Mouse (Mus musculus): Measurements from ENCODE around the gene Anapc7. TPM values are rescaled to one million over a fixed set of nuclear protein-coding genes. Genes with fewer than 3 reads are reported as not detected.

Gene Anapc7
- polyA plus RNA-seq, 1 experiment from 2014 or later, result 27.2 TPM

Other genes with a start within 250 kb of the Anapc7 start
- gene Hvcn1, start 214.9 kb upstream of the Anapc7 start, polyA plus RNA-seq (2014; fragmentation: Nextera tagmentation; extraction: Ambion mirVana), result 1.2 and 1.5 TPM in 2 replicates
- 4.4 and 6.5 TPM in 2 replicates for gene Tctn1, start 157.2 kb upstream of the Anapc7 start, polyA plus RNA-seq (2014; fragmentation: Nextera tagmentation; extraction: Ambion mirVana)
- 8.4 and 8.5 TPM in 2 replicates for gene Pptc7, start 137.3 kb upstream of the Anapc7 start, polyA plus RNA-seq (2014; fragmentation: Nextera tagmentation; extraction: Ambion mirVana)
- gene Rad9b, start 67.5 kb upstream of the Anapc7 start, polyA plus RNA-seq (2014; fragmentation: Nextera tagmentation; extraction: Ambion mirVana), result 15.5 and 16.2 TPM in 2 replicates
- gene Vps29, start 67.3 kb upstream of the Anapc7 start, polyA plus RNA-seq (2014; fragmentation: Nextera tagmentation; extraction: Ambion mirVana), result 342 and 352 TPM in 2 replicates
- 38.9 and 42.0 TPM in 2 replicates for gene Gpn3, start 49.8 kb upstream of the Anapc7 start, polyA plus RNA-seq (2014; fragmentation: Nextera tagmentation; extraction: Ambion mirVana)
- gene Fam216a, start 49.3 kb upstream of the Anapc7 start, polyA plus RNA-seq (2014; fragmentation: Nextera tagmentation; extraction: Ambion mirVana), result 155 and 156 TPM in 2 replicates
- gene Arpc3, start 29.8 kb upstream of the Anapc7 start, polyA plus RNA-seq (2014; fragmentation: Nextera tagmentation; extraction: Ambion mirVana), result 57.1 and 62.5 TPM in 2 replicates
- gene Atp2a2, start 80.5 kb downstream of the Anapc7 start, polyA plus RNA-seq (2014; fragmentation: Nextera tagmentation; extraction: Ambion mirVana), result 74.1 and 74.7 TPM in 2 replicates
- gene Ift81, start 192.8 kb downstream of the Anapc7 start, polyA plus RNA-seq (2014; fragmentation: Nextera tagmentation; extraction: Ambion mirVana), result 60.5 and 61.9 TPM in 2 replicates
- 3.7 and 4.0 TPM in 2 replicates for gene P2rx7, start 222.2 kb downstream of the Anapc7 start, polyA plus RNA-seq (2014; fragmentation: Nextera tagmentation; extraction: Ambion mirVana)

Data from hindbrain, embryonic 14.5 days (tissue).